Mouse (Mus musculus) small intestine, adult 2 months (tissue): ENCODE results near the gene Tmem211. TPM values are rescaled to one million over a fixed set of nuclear protein-coding genes. Genes with fewer than 3 reads are reported as not detected.

Experiments
- H3K27ac ChIP-seq: fragments of 200-500 bp; 2 replicates; pipeline ENCODE4 v1.5.1; 2012; ENCODE audit warnings: low read depth, low read length, control low read depth, inconsistent platforms; ENCODE audit not compliant: insufficient read depth
- H3K27me3 ChIP-seq: fragments of 200-500 bp; 2 replicates; pipeline ENCODE4 v1.6.1; 2012; ENCODE audit warnings: mild to moderate bottlenecking, moderate library complexity, low read length, inconsistent platforms; ENCODE audit not compliant: control insufficient read depth, insufficient read depth
- H3K36me3 ChIP-seq: fragments of 200-500 bp; 2 replicates; pipeline ENCODE4 v1.6.1; 2012; ENCODE audit warnings: mild to moderate bottlenecking, low read length, control low read depth, inconsistent platforms; ENCODE audit not compliant: control insufficient read depth, insufficient read depth
- H3K4me1 ChIP-seq: fragments of 200-500 bp; 2 replicates; pipeline ENCODE4 v1.6.1; 2012; ENCODE audit warnings: low read length, inconsistent platforms, mixed read lengths; ENCODE audit not compliant: control insufficient read depth, insufficient read depth, insufficient read length
- H3K4me3 ChIP-seq: fragments of 200-500 bp; 2 replicates; pipeline ENCODE4 v1.5.1; 2012; ENCODE audit warnings: low read depth, mild to moderate bottlenecking, control low read depth, inconsistent platforms, low read length, moderate library complexity
- CTCF ChIP-seq: fragments of 200-500 bp; IDR thresholded peaks from 2 replicates; pipeline ENCODE4 v1.5.1; 2012; ENCODE audit warnings: low read depth, mild to moderate bottlenecking, control low read depth, inconsistent platforms, low read length, moderate library complexity, mixed read lengths; ENCODE audit not compliant: insufficient replicate concordance, insufficient read length; ENCODE audit errors: extremely low read depth
- POLR2A ChIP-seq: fragments of 200-500 bp; IDR thresholded peaks from 2 replicates; pipeline ENCODE4 v1.6.1; 2012; ENCODE audit warnings: low read depth, mild to moderate bottlenecking, control low read depth, inconsistent platforms, low read length, moderate library complexity
- WGBS: fragments of 180-500 bp; shearing (Covaris S2); methylation state at CpG from one replicate; pipeline ENCODE4 v1.1.7; 2018; 5-methylcytosine and 5-hydroxymethylcytosine counted together
- polyA plus RNA-seq: library from polyadenylated mRNA; depleted of rRNA; stranded (reverse); fragments of >200 nt; gene quantifications from 2 replicates; pipeline ENCODE4 v1.2.3, GENCODE M21; 2012

Gene Tmem211
- polyA plus RNA-seq, 1 experiment = not detected

- H3K27ac ChIP-seq = no peak overlapping the region
- H3K4me1 ChIP-seq = no peaks in the 10 kb centered on the region; the same call in none of the 2 replicates
- H3K4me3 ChIP-seq = 0 out of 2 replicates have a peak overlapping the region, but pooled peaks have one; percentile 4
- H3K27me3 ChIP-seq = no peaks in the 10 kb centered on the region
- peaks cover 63% of the 10 kb centered on the region for H3K36me3 ChIP-seq
- TF ChIP-seq POLR2A (no peak), CTCF (no peak)
- WGBS = 93% methylated on average over 18 of the region's 18 CpGs
These were observed 32.9 kb upstream of the Tmem211 start for GRCm38 (mm10) chr5:113193762-113194161.

GRCm38 (mm10) chr5:113195451-113195850 lies 31.3 kb upstream of the Tmem211 start:
- H3K4me3 ChIP-seq = no peak overlapping the region
- TF ChIP-seq POLR2A = no peak
- no peaks in the 10 kb centered on the region for H3K27me3 ChIP-seq
- WGBS = 79% methylated on average over 12 of the region's 12 CpGs
- no peaks in the 10 kb centered on the region; the same call in none of the 2 replicates for H3K4me1 ChIP-seq
- no peak overlapping the region for H3K27ac ChIP-seq
- peaks cover 47% of the 10 kb centered on the region for H3K36me3 ChIP-seq

- TF ChIP-seq POLR2A (no peak), CTCF (no peak)
- 87% methylated on average over 6 of the region's 6 CpGs for WGBS
- Histone ChIP-seq H3K27me3 (no peaks in the 10 kb centered on the region), H3K4me3 (no peak overlapping the region), H3K27ac (no peak overlapping the region), H3K36me3 (peaks cover 44% of the 10 kb centered on the region), H3K4me1 (no peaks in the 10 kb centered on the region; the same call in 1 of the 2 replicates)
These were observed 30.8 kb upstream of the Tmem211 start for GRCm38 (mm10) chr5:113195907-113196306.

GRCm38 (mm10) chr5:113196916-113197794 lies 29.6 kb upstream of the Tmem211 start:
- Histone ChIP-seq H3K36me3 (peaks cover 39% of the 10 kb centered on the region), H3K4me1 (peaks cover 3% of the 10 kb centered on the region), H3K4me3 (no peak overlapping the region), H3K27ac (0 out of 2 replicates have a peak overlapping the region, but pooled peaks have one; percentile 29), H3K27me3 (no peaks in the 10 kb centered on the region)
- 65% methylated on average over 9 of the region's 9 CpGs for WGBS
- TF ChIP-seq POLR2A = no peak
- TF ChIP-seq CTCF = no peak

- peak overlapping the region; percentile 7; the same call in 1 of the 2 replicates for H3K27ac ChIP-seq
- 67% methylated on average over 8 of the region's 8 CpGs for WGBS
- H3K4me1 ChIP-seq = peaks cover 3% of the 10 kb centered on the region
- H3K4me3 ChIP-seq = no peak overlapping the region
- TF ChIP-seq POLR2A (no peak), CTCF (no peak)
- no peaks in the 10 kb centered on the region for H3K27me3 ChIP-seq
- peaks cover 35% of the 10 kb centered on the region for H3K36me3 ChIP-seq
These were observed 27.5 kb upstream of the Tmem211 start for GRCm38 (mm10) chr5:113199126-113199771.

GRCm38 (mm10) chr5:113199772-113200134 lies 27.0 kb upstream of the Tmem211 start:
- 0 out of 2 replicates have a peak overlapping the region, but pooled peaks have one; percentile 11 for H3K27ac ChIP-seq
- 89% methylated on average over 10 of the region's 10 CpGs for WGBS
- no peak overlapping the region for H3K4me3 ChIP-seq
- TF ChIP-seq POLR2A (no peak), CTCF (no peak)
- peaks cover 34% of the 10 kb centered on the region for H3K36me3 ChIP-seq
- peaks cover 3% of the 10 kb centered on the region for H3K4me1 ChIP-seq
- no peaks in the 10 kb centered on the region for H3K27me3 ChIP-seq

- Histone ChIP-seq H3K27ac (no peak overlapping the region), H3K4me3 (no peak overlapping the region), H3K27me3 (no peaks in the 10 kb centered on the region), H3K4me1 (peaks cover 32% of the 10 kb centered on the region), H3K36me3 (peaks cover 33% of the 10 kb centered on the region)
- WGBS = 77% methylated on average over 9 of the region's 9 CpGs
- no peak for TF ChIP-seq POLR2A
- TF ChIP-seq CTCF = no peak
These were observed 22.5 kb upstream of the Tmem211 start for GRCm38 (mm10) chr5:113204193-113204592.
